Mouse (Mus musculus): ENCODE data around the gene Cfap45.

- TF ChIP-seq CTCF (IDR thresholded peaks at IDR 0.05; ENCODE audit: borderline replicate concordance, insufficient read depth, low read length): no peak
- no peak for TF ChIP-seq POLR2A (IDR thresholded peaks at IDR 0.05; ENCODE audit: low read depth, low read length)
Observed at GRCm38 (mm10) chr1:172580116-172580515, 59.5 kb downstream of the Cfap45 start.

Measured in embryonic fibroblast, embryonic 13.5 days (primary cell).